Mouse (Mus musculus): ENCODE data around the gene Trem2. TPM values are rescaled to one million over a fixed set of nuclear protein-coding genes. Genes with fewer than 3 reads are reported as not detected.

The Trem2 gene
- total RNA-seq, 1 experiment = 0.49 TPM

DNA sequence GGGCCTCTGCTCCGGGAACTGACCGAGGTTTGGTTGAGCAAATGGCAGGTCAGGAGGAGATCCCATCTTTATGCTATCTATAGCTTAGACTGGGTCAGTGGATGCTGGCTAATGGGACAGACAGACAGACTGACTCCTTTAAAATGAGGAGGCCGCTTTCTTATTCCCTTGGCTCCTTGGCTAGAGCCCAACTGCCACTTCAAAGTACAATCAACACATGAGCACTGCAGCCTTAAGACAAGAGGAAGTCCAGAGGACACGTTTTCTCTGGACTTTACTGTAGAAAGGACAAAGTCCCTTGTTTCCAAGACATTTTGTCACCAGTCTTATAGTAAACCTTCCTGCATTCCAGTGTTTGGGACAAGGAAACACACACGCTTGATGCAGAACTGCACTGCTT, 45.2 kb downstream of the Trem2 start:
- TF ChIP-seq HCFC1 (IDR thresholded peaks at IDR 0.05; ENCODE audit: borderline replicate concordance, insufficient read depth, low read length) (no peak), ZC3H11A (IDR thresholded peaks at IDR 0.05; ENCODE audit: borderline replicate concordance, low read depth, low read length) (no peak), CHD2 (IDR thresholded peaks at IDR 0.05; ENCODE audit: low read depth, low read length) (no peak), MAFK (IDR thresholded peaks at IDR 0.05; ENCODE audit: insufficient read depth, low read depth, low read length) (no peak), ZNF384 (IDR thresholded peaks at IDR 0.05; ENCODE audit: low read depth, low read length) (no peak)
- peaks cover 62% of the 10 kb centered on the region for H3K36me3 ChIP-seq (ENCODE audit: control insufficient read depth, insufficient read depth, low read length, poor library complexity, severe bottlenecking)

DNA sequence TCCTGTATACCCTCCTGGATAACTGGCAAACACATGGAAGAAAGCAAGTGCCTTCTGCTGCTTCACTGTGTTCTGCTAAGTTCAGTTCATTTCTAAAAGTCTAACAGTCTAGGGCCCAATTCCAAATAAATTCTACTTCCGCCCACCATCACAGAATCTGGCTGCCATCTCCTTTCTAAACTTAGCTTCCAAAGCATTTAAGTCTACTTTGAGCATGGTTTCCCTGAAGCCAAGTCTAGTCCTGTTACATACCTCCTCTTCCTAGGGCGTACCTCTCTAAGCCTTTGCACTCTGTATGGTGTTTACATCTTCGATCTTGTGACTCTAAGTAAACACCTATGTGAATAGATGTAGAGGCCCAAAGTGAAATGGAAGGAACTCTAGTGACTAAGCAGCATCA, 46.4 kb downstream of the Trem2 start:
- Histone ChIP-seq H3K4me3 (ENCODE audit: insufficient read depth in 1 of 2, low read depth in 1 of 2, low read length in 2 of 2, poor library complexity in 1 of 2, severe bottlenecking in 1 of 2) (no peak overlapping the region), H3K9ac (ENCODE audit: insufficient read depth, low read depth, low read length, poor library complexity, severe bottlenecking) (no peak overlapping the region), H3K9me3 (ENCODE audit: control insufficient read depth, insufficient read depth, low read depth, low read length) (no peaks in the 10 kb centered on the region), H3K4me1 (ENCODE audit: control insufficient read depth in 2 of 2, insufficient read depth in 2 of 2, low read length in 2 of 2, poor library complexity in 1 of 2) (0 out of 4 replicates have a peak, but pooled peaks cover 3 to 4% of the 10 kb centered on the region in 2 experiments), H3K36me3 (ENCODE audit: control insufficient read depth, insufficient read depth, low read length, poor library complexity, severe bottlenecking) (peaks cover 62% of the 10 kb centered on the region), H3K27ac (ENCODE audit: insufficient read depth, low read depth, low read length, poor library complexity, severe bottlenecking) (no peak overlapping the region)
- TF ChIP-seq MAFK (IDR thresholded peaks at IDR 0.05; ENCODE audit: insufficient read depth, low read depth, low read length) = no peak
- TF ChIP-seq CHD2 (IDR thresholded peaks at IDR 0.05; ENCODE audit: low read depth, low read length) = no peak
- no peak for TF ChIP-seq HCFC1 (IDR thresholded peaks at IDR 0.05; ENCODE audit: borderline replicate concordance, insufficient read depth, low read length)
- no peak for TF ChIP-seq ZNF384 (IDR thresholded peaks at IDR 0.05; ENCODE audit: low read depth, low read length)
- no peak for TF ChIP-seq ZC3H11A (IDR thresholded peaks at IDR 0.05; ENCODE audit: borderline replicate concordance, low read depth, low read length)
- in situ Hi-C loops (cut with MboI; ENCODE audit: low sequenced_read_pairs in 2 of 2, unreplicated experiment in 2 of 2) = no loop called here
- DNase-seq (ENCODE audit: low read depth, low spot score) = no peak

More for the DNA sequence above, 45.2 kb downstream of the Trem2 start:
- Histone ChIP-seq H3K9ac (ENCODE audit: insufficient read depth, low read depth, low read length, poor library complexity, severe bottlenecking) (no peak overlapping the region), H3K9me3 (ENCODE audit: control insufficient read depth, insufficient read depth, low read depth, low read length) (no peaks in the 10 kb centered on the region), H3K4me1 (ENCODE audit: control insufficient read depth in 2 of 2, insufficient read depth in 2 of 2, low read length in 2 of 2, poor library complexity in 1 of 2) (0 out of 4 replicates have a peak, but pooled peaks cover 3 to 4% of the 10 kb centered on the region in 2 experiments), H3K4me3 (ENCODE audit: insufficient read depth in 1 of 2, low read depth in 1 of 2, low read length in 2 of 2, poor library complexity in 1 of 2, severe bottlenecking in 1 of 2) (no peak overlapping the region), H3K27ac (ENCODE audit: insufficient read depth, low read depth, low read length, poor library complexity, severe bottlenecking) (no peak overlapping the region)
- in situ Hi-C loops (cut with MboI; ENCODE audit: low sequenced_read_pairs in 2 of 2, unreplicated experiment in 2 of 2) = no loop called here
- no peak for DNase-seq (ENCODE audit: low read depth, low spot score)

DNA sequence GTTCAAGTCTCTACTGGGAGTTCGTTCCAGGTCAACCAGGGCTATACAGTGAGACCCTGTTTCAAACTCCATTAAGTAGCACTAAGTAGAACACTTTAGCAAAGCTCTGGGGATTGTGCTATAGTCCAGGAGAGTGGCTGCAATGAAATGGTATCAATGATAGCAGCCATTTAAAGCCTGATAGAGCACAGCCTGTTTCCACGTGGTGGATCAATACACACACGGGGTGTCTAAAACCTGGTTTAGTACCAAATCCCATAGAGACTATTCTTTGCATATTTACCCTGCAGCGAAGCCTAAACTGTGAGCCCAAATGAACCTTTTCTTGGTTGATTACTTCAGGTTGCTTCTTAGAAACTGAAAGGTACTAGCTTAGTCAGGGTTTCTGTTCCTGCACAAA, 55.5 kb downstream of the Trem2 start:
- no peak overlapping the region for H3K9ac ChIP-seq (ENCODE audit: insufficient read depth, low read depth, low read length, poor library complexity, severe bottlenecking)
- no peak overlapping the region for H3K4me3 ChIP-seq (ENCODE audit: insufficient read depth in 1 of 2, low read depth in 1 of 2, low read length in 2 of 2, poor library complexity in 1 of 2, severe bottlenecking in 1 of 2)
- no peaks in the 10 kb centered on the region for H3K4me1 ChIP-seq (ENCODE audit: control insufficient read depth in 2 of 2, insufficient read depth in 2 of 2, low read length in 2 of 2, poor library complexity in 1 of 2)
- H3K27ac ChIP-seq (ENCODE audit: insufficient read depth, low read depth, low read length, poor library complexity, severe bottlenecking) = no peak overlapping the region
- TF ChIP-seq MAFK (IDR thresholded peaks at IDR 0.05; ENCODE audit: insufficient read depth, low read depth, low read length) (no peak), CHD2 (IDR thresholded peaks at IDR 0.05; ENCODE audit: low read depth, low read length) (no peak), HCFC1 (IDR thresholded peaks at IDR 0.05; ENCODE audit: borderline replicate concordance, insufficient read depth, low read length) (no peak), ZC3H11A (IDR thresholded peaks at IDR 0.05; ENCODE audit: borderline replicate concordance, low read depth, low read length) (no peak), ZNF384 (IDR thresholded peaks at IDR 0.05; ENCODE audit: low read depth, low read length) (no peak)
- DNase-seq (ENCODE audit: low read depth, low spot score) = no peak
- peaks cover 12% of the 10 kb centered on the region for H3K36me3 ChIP-seq (ENCODE audit: control insufficient read depth, insufficient read depth, low read length, poor library complexity, severe bottlenecking)
- in situ Hi-C loops (cut with MboI; ENCODE audit: low sequenced_read_pairs in 2 of 2, unreplicated experiment in 2 of 2) = no loop called here
- no peaks in the 10 kb centered on the region for H3K9me3 ChIP-seq (ENCODE audit: control insufficient read depth, insufficient read depth, low read depth, low read length)

DNA sequence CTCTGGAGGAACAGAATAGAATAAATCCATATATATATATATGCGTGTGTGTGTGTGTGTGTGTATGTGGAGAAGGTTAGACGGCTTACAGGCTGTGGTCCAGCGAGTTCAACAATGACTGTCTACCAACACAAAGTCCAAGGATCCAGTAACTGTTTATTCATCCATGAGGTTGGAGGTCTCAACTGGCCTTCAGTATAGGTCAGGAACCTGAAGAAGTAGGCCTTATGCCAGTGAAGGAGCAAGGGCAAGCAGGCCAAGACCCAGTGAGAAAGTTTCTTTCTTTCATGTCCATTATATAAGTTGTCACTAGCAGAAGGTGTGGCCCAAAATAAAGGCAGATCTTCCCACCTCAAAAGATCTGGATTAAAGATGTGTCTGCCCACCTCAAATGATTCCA, 56.5 kb downstream of the Trem2 start:
- H3K4me1 ChIP-seq (ENCODE audit: control insufficient read depth in 2 of 2, insufficient read depth in 2 of 2, low read length in 2 of 2, poor library complexity in 1 of 2) = peaks cover 0 to 4% of the 10 kb centered on the region in 2 experiments; a peak in 2 of 4 replicates
- no peak overlapping the region for H3K9ac ChIP-seq (ENCODE audit: insufficient read depth, low read depth, low read length, poor library complexity, severe bottlenecking)
- no peak overlapping the region for H3K27ac ChIP-seq (ENCODE audit: insufficient read depth, low read depth, low read length, poor library complexity, severe bottlenecking)
- no peak for DNase-seq (ENCODE audit: low read depth, low spot score)
- H3K4me3 ChIP-seq (ENCODE audit: insufficient read depth in 1 of 2, low read depth in 1 of 2, low read length in 2 of 2, poor library complexity in 1 of 2, severe bottlenecking in 1 of 2) = no peak overlapping the region
- H3K36me3 ChIP-seq (ENCODE audit: control insufficient read depth, insufficient read depth, low read length, poor library complexity, severe bottlenecking) = peaks cover 14% of the 10 kb centered on the region
- TF ChIP-seq MAFK (IDR thresholded peaks at IDR 0.05; ENCODE audit: insufficient read depth, low read depth, low read length) (no peak), ZNF384 (IDR thresholded peaks at IDR 0.05; ENCODE audit: low read depth, low read length) (no peak), CHD2 (IDR thresholded peaks at IDR 0.05; ENCODE audit: low read depth, low read length) (no peak), ZC3H11A (IDR thresholded peaks at IDR 0.05; ENCODE audit: borderline replicate concordance, low read depth, low read length) (no peak), HCFC1 (IDR thresholded peaks at IDR 0.05; ENCODE audit: borderline replicate concordance, insufficient read depth, low read length) (no peak)
- in situ Hi-C loops (cut with MboI; ENCODE audit: low sequenced_read_pairs in 2 of 2, unreplicated experiment in 2 of 2) = no loop called here
- H3K9me3 ChIP-seq (ENCODE audit: control insufficient read depth, insufficient read depth, low read depth, low read length) = no peaks in the 10 kb centered on the region

Other genes with a start within 250 kb of the Trem2 start
- gene 9830107B12Rik, start 200.1 kb upstream of the Trem2 start, total RNA-seq (2012; rRNA removed) = not detected in 2 replicates
- gene A530064D06Rik, start 179.1 kb upstream of the Trem2 start, total RNA-seq (2012; rRNA removed) = not detected in 2 replicates
- gene Trem1, start 113.6 kb upstream of the Trem2 start, total RNA-seq (2012; rRNA removed) = not detected in 2 replicates
- gene Trem3, start 98.6 kb upstream of the Trem2 start, total RNA-seq (2012; rRNA removed) = not detected in 2 replicates
- gene Treml4, start 82.1 kb upstream of the Trem2 start, total RNA-seq (2012; rRNA removed) = 0.22 TPM in 1 of 2 replicates, not detected in the other
- 2.3 and 5.1 TPM in 2 replicates for gene Treml2, start 46.9 kb upstream of the Trem2 start, total RNA-seq (2012; rRNA removed)
- 0.13 and 0.26 TPM in 2 replicates for gene B430306N03Rik, start 30.3 kb upstream of the Trem2 start, total RNA-seq (2012; rRNA removed)
- 0.40 TPM in 1 of 2 replicates, not detected in the other for gene Treml1, start 13.5 kb downstream of the Trem2 start, total RNA-seq (2012; rRNA removed)
- 23.3 and 25.2 TPM in 2 replicates for gene Nfya, start 63.5 kb downstream of the Trem2 start, total RNA-seq (2012; rRNA removed)
- gene Oard1, start 63.6 kb downstream of the Trem2 start, total RNA-seq (2012; rRNA removed) = 27.0 and 38.6 TPM in 2 replicates
- gene Apobec2, start 86.5 kb downstream of the Trem2 start, total RNA-seq (2012; rRNA removed) = 3.0 and 5.6 TPM in 2 replicates
- 0.16 TPM in 1 of 2 replicates, not detected in the other for gene Tspo2, start 105.1 kb downstream of the Trem2 start, total RNA-seq (2012; rRNA removed)
- gene Unc5cl, start 108.5 kb downstream of the Trem2 start, total RNA-seq (2012; rRNA removed) = 1.2 and 3.2 TPM in 2 replicates

Data from ES-E14 (cell line).